Mouse (Mus musculus): Measurements from ENCODE around the gene Kifc5b. TPM values are rescaled to one million over a fixed set of nuclear protein-coding genes. Genes with fewer than 3 reads are reported as not detected.
A peak's percentile ranks its signal among the peaks of the same experiment; 100 is the strongest.

Gene Kifc5b
- polyA plus RNA-seq, 1 experiment: 43.0 TPM

GRCm38 (mm10) chr17:26958880-26959279 lies 42.0 kb downstream of the Kifc5b start:
- Histone ChIP-seq H3K27ac (ENCODE audit: insufficient read depth, low read length) (no peak overlapping the region), H3K4me1 (ENCODE audit: control insufficient read depth, insufficient read depth, low read length) (no peaks in the 10 kb centered on the region), H3K36me3 (ENCODE audit: control insufficient read depth, insufficient read depth, low read length, poor library complexity, severe bottlenecking) (no peaks in the 10 kb centered on the region), H3K27me3 (ENCODE audit: control insufficient read depth, insufficient read depth, low read length, poor library complexity, severe bottlenecking) (no peaks in the 10 kb centered on the region), H3K9me3 (replicated peaks; ENCODE audit: control insufficient read depth, insufficient read depth, low read length, poor library complexity, severe bottlenecking) (no peaks in the 10 kb centered on the region), H3K4me3 (ENCODE audit: low read depth, low read length) (no peak overlapping the region), H3K9ac (ENCODE audit: low read depth, poor library complexity, severe bottlenecking) (no peak overlapping the region)
- TF ChIP-seq CTCF (IDR thresholded peaks at IDR 0.05; ENCODE audit: low read depth, low read length) (peak; percentile 33), POLR2A (IDR thresholded peaks at IDR 0.05; ENCODE audit: insufficient read depth, low read length) (no peak), EP300 (IDR thresholded peaks at IDR 0.05; ENCODE audit: insufficient read depth, low read depth, low read length) (no peak)

GRCm38 (mm10) chr17:26959815-26960214 lies 42.9 kb downstream of the Kifc5b start:
- H3K9me3 ChIP-seq (replicated peaks; ENCODE audit: control insufficient read depth, insufficient read depth, low read length, poor library complexity, severe bottlenecking): no peaks in the 10 kb centered on the region
- H3K27me3 ChIP-seq (ENCODE audit: control insufficient read depth, insufficient read depth, low read length, poor library complexity, severe bottlenecking): no peaks in the 10 kb centered on the region
- no peak for TF ChIP-seq EP300 (IDR thresholded peaks at IDR 0.05; ENCODE audit: insufficient read depth, low read depth, low read length)
- no peak for TF ChIP-seq POLR2A (IDR thresholded peaks at IDR 0.05; ENCODE audit: insufficient read depth, low read length)
- TF ChIP-seq CTCF (IDR thresholded peaks at IDR 0.05; ENCODE audit: low read depth, low read length): no peak
- H3K9ac ChIP-seq (ENCODE audit: low read depth, poor library complexity, severe bottlenecking): no peak overlapping the region
- no peaks in the 10 kb centered on the region for H3K36me3 ChIP-seq (ENCODE audit: control insufficient read depth, insufficient read depth, low read length, poor library complexity, severe bottlenecking)
- no peak overlapping the region for H3K4me3 ChIP-seq (ENCODE audit: low read depth, low read length)
- no peaks in the 10 kb centered on the region for H3K4me1 ChIP-seq (ENCODE audit: control insufficient read depth, insufficient read depth, low read length)
- H3K27ac ChIP-seq (ENCODE audit: insufficient read depth, low read length): no peak overlapping the region

GRCm38 (mm10) chr17:26961572-26962240 lies 44.8 kb downstream of the Kifc5b start:
- no peak overlapping the region for H3K4me3 ChIP-seq (ENCODE audit: low read depth, low read length)
- H3K9me3 ChIP-seq (replicated peaks; ENCODE audit: control insufficient read depth, insufficient read depth, low read length, poor library complexity, severe bottlenecking): no peaks in the 10 kb centered on the region

GRCm38 (mm10) chr17:26966993-26967392 lies 50.1 kb downstream of the Kifc5b start:
- no peaks in the 10 kb centered on the region for H3K36me3 ChIP-seq (ENCODE audit: control insufficient read depth, insufficient read depth, low read length, poor library complexity, severe bottlenecking)

More at GRCm38 (mm10) chr17:26961572-26962240, 44.8 kb downstream of the Kifc5b start:
- no peaks in the 10 kb centered on the region for H3K4me1 ChIP-seq (ENCODE audit: control insufficient read depth, insufficient read depth, low read length)
- H3K27me3 ChIP-seq (ENCODE audit: control insufficient read depth, insufficient read depth, low read length, poor library complexity, severe bottlenecking): no peaks in the 10 kb centered on the region
- peak overlapping the region; percentile 64; the same call in 1 of the 2 replicates for H3K9ac ChIP-seq (ENCODE audit: low read depth, poor library complexity, severe bottlenecking)
- TF ChIP-seq POLR2A (IDR thresholded peaks at IDR 0.05; ENCODE audit: insufficient read depth, low read length) (no peak), CTCF (IDR thresholded peaks at IDR 0.05; ENCODE audit: low read depth, low read length) (no peak), EP300 (IDR thresholded peaks at IDR 0.05; ENCODE audit: insufficient read depth, low read depth, low read length) (no peak)
- no peaks in the 10 kb centered on the region for H3K36me3 ChIP-seq (ENCODE audit: control insufficient read depth, insufficient read depth, low read length, poor library complexity, severe bottlenecking)
- no peak overlapping the region for H3K27ac ChIP-seq (ENCODE audit: insufficient read depth, low read length)

GRCm38 (mm10) chr17:26967477-26967876 lies 50.6 kb downstream of the Kifc5b start:
- Histone ChIP-seq H3K4me1 (ENCODE audit: control insufficient read depth, insufficient read depth, low read length) (no peaks in the 10 kb centered on the region), H3K27me3 (ENCODE audit: control insufficient read depth, insufficient read depth, low read length, poor library complexity, severe bottlenecking) (no peaks in the 10 kb centered on the region), H3K27ac (ENCODE audit: insufficient read depth, low read length) (no peak overlapping the region), H3K4me3 (ENCODE audit: low read depth, low read length) (no peak overlapping the region), H3K9ac (ENCODE audit: low read depth, poor library complexity, severe bottlenecking) (no peak overlapping the region), H3K9me3 (replicated peaks; ENCODE audit: control insufficient read depth, insufficient read depth, low read length, poor library complexity, severe bottlenecking) (no peaks in the 10 kb centered on the region), H3K36me3 (ENCODE audit: control insufficient read depth, insufficient read depth, low read length, poor library complexity, severe bottlenecking) (no peaks in the 10 kb centered on the region)
- no peak for TF ChIP-seq EP300 (IDR thresholded peaks at IDR 0.05; ENCODE audit: insufficient read depth, low read depth, low read length)
- TF ChIP-seq POLR2A (IDR thresholded peaks at IDR 0.05; ENCODE audit: insufficient read depth, low read length): no peak
- no peak for TF ChIP-seq CTCF (IDR thresholded peaks at IDR 0.05; ENCODE audit: low read depth, low read length)

More at GRCm38 (mm10) chr17:26966993-26967392, 50.1 kb downstream of the Kifc5b start:
- no peaks in the 10 kb centered on the region for H3K4me1 ChIP-seq (ENCODE audit: control insufficient read depth, insufficient read depth, low read length)
- no peaks in the 10 kb centered on the region for H3K9me3 ChIP-seq (replicated peaks; ENCODE audit: control insufficient read depth, insufficient read depth, low read length, poor library complexity, severe bottlenecking)
- TF ChIP-seq EP300 (IDR thresholded peaks at IDR 0.05; ENCODE audit: insufficient read depth, low read depth, low read length) (no peak), CTCF (IDR thresholded peaks at IDR 0.05; ENCODE audit: low read depth, low read length) (no peak), POLR2A (IDR thresholded peaks at IDR 0.05; ENCODE audit: insufficient read depth, low read length) (no peak)
- H3K27me3 ChIP-seq (ENCODE audit: control insufficient read depth, insufficient read depth, low read length, poor library complexity, severe bottlenecking): no peaks in the 10 kb centered on the region
- H3K27ac ChIP-seq (ENCODE audit: insufficient read depth, low read length): no peak overlapping the region
- no peak overlapping the region for H3K4me3 ChIP-seq (ENCODE audit: low read depth, low read length)
- H3K9ac ChIP-seq (ENCODE audit: low read depth, poor library complexity, severe bottlenecking): no peak overlapping the region

- Histone ChIP-seq H3K4me3 (ENCODE audit: low read depth, low read length) (no peak overlapping the region), H3K9ac (ENCODE audit: low read depth, poor library complexity, severe bottlenecking) (no peak overlapping the region), H3K9me3 (replicated peaks; ENCODE audit: control insufficient read depth, insufficient read depth, low read length, poor library complexity, severe bottlenecking) (no peaks in the 10 kb centered on the region), H3K27me3 (ENCODE audit: control insufficient read depth, insufficient read depth, low read length, poor library complexity, severe bottlenecking) (no peaks in the 10 kb centered on the region), H3K36me3 (ENCODE audit: control insufficient read depth, insufficient read depth, low read length, poor library complexity, severe bottlenecking) (no peaks in the 10 kb centered on the region), H3K4me1 (ENCODE audit: control insufficient read depth, insufficient read depth, low read length) (no peaks in the 10 kb centered on the region), H3K27ac (ENCODE audit: insufficient read depth, low read length) (no peak overlapping the region)
- TF ChIP-seq EP300 (IDR thresholded peaks at IDR 0.05; ENCODE audit: insufficient read depth, low read depth, low read length) (no peak), CTCF (IDR thresholded peaks at IDR 0.05; ENCODE audit: low read depth, low read length) (no peak), POLR2A (IDR thresholded peaks at IDR 0.05; ENCODE audit: insufficient read depth, low read length) (no peak)
Observed at GRCm38 (mm10) chr17:26968200-26968611, 51.3 kb downstream of the Kifc5b start.

Data from ES-Bruce4 (cell line).